Mouse (Mus musculus): ENCODE results near the gene Shd. TPM values are rescaled to one million over a fixed set of nuclear protein-coding genes. Genes with fewer than 3 reads are reported as not detected.

Gene Shd
- total RNA-seq, 2 experiments from 2014 or later, result 30.9 to 34.4 TPM

GRCm38 (mm10) chr17:55999794-56000499 is 29.7 kb downstream of the Shd start:
- intact Hi-C loops (cut with DNase I), result no loop called here
- DNase-seq (ENCODE audit: low spot score in 2 of 2), result no peak

GRCm38 (mm10) chr17:56003000-56003399 is 32.7 kb downstream of the Shd start:
- no peak for DNase-seq (ENCODE audit: low spot score in 2 of 2)
- intact Hi-C loops (cut with DNase I), result no loop called here

- intact Hi-C loops (cut with DNase I), result loop anchor here (5.0 kb wide), 1 partner anchor 303 kb away; no protein-coding TSS in a partner anchor
- no peak for DNase-seq (ENCODE audit: low spot score in 2 of 2)
Observed at GRCm38 (mm10) chr17:56005415-56006061, 35.3 kb downstream of the Shd start, which contains the start of the genes Stap2 and Mpnd. Gene Stap2 (minus strand): TSS chr17:56005584. Gene Mpnd (plus strand): TSS chr17:56005711.

- intact Hi-C loops (cut with DNase I), result loop anchor here (5.0 kb wide), 1 partner anchor 305 kb away; no protein-coding TSS in a partner anchor
Observed at GRCm38 (mm10) chr17:56006956-56007355, 36.7 kb downstream of the Shd start.

GRCm38 (mm10) chr17:56007444-56008355 is 37.4 kb downstream of the Shd start:
- intact Hi-C loops (cut with DNase I), result loop anchor here (5.0 kb wide), 1 partner anchor 305 kb away; no protein-coding TSS in a partner anchor
- no peak for DNase-seq (ENCODE audit: low spot score in 2 of 2)

More at GRCm38 (mm10) chr17:56006956-56007355, 36.7 kb downstream of the Shd start:
- DNase-seq (ENCODE audit: low spot score in 2 of 2), result no peak

- intact Hi-C loops (cut with DNase I), result loop anchor here (1.0 to 5.0 kb wide), 2 partner anchors 28 to 306 kb away; partner anchors contain the start of gene Sh3gl1
- DNase-seq (ENCODE audit: low spot score in 2 of 2), result peak; percentile 94 to 98
Observed at GRCm38 (mm10) chr17:56008356-56009087, 38.3 kb downstream of the Shd start.

- intact Hi-C loops (cut with DNase I), result loop anchor here (1.0 to 5.0 kb wide), 2 partner anchors 27 to 307 kb away; partner anchors contain the start of gene Sh3gl1
- DNase-seq (ENCODE audit: low spot score in 2 of 2), result peak; percentile 92 to 96
Observed at GRCm38 (mm10) chr17:56009088-56009961, 39.1 kb downstream of the Shd start.

GRCm38 (mm10) chr17:56009962-56010240 is 39.6 kb downstream of the Shd start:
- intact Hi-C loops (cut with DNase I), result loop anchor here (1.0 to 5.0 kb wide), 3 partner anchors 26 to 308 kb away; partner anchors contain the start of gene Sh3gl1

GRCm38 (mm10) chr17:56010255-56010654 is 40.0 kb downstream of the Shd start:
- intact Hi-C loops (cut with DNase I), result loop anchor here (2.0 kb wide), 1 partner anchor 33 kb away; no protein-coding TSS in a partner anchor
- DNase-seq (ENCODE audit: low spot score in 2 of 2), result no peak

More at GRCm38 (mm10) chr17:56009962-56010240, 39.6 kb downstream of the Shd start:
- DNase-seq (ENCODE audit: low spot score in 2 of 2), result no peak

- intact Hi-C loops (cut with DNase I), result loop anchor here (2.0 kb wide), 1 partner anchor 34 kb away; no protein-coding TSS in a partner anchor
- DNase-seq (ENCODE audit: low spot score in 2 of 2), result peak; percentile 56 to 66
Observed at GRCm38 (mm10) chr17:56010681-56011080, 40.4 kb downstream of the Shd start.

GRCm38 (mm10) chr17:56011441-56011840 is 41.2 kb downstream of the Shd start:
- no peak for DNase-seq (ENCODE audit: low spot score in 2 of 2)
- intact Hi-C loops (cut with DNase I), result loop anchor here (2.0 kb wide), 1 partner anchor 35 kb away; no protein-coding TSS in a partner anchor

GRCm38 (mm10) chr17:56015293-56015692 is 45.0 kb downstream of the Shd start:
- no peak for DNase-seq (ENCODE audit: low spot score in 2 of 2)
- intact Hi-C loops (cut with DNase I), result no loop called here

- no peak for DNase-seq (ENCODE audit: low spot score in 2 of 2)
- intact Hi-C loops (cut with DNase I), result no loop called here
Observed at GRCm38 (mm10) chr17:56016382-56016781, 46.1 kb downstream of the Shd start.

- DNase-seq (ENCODE audit: low spot score in 2 of 2), result no peak
Observed at GRCm38 (mm10) chr17:56016793-56017785, 46.8 kb downstream of the Shd start.

GRCm38 (mm10) chr17:56017848-56018247 is 47.6 kb downstream of the Shd start:
- intact Hi-C loops (cut with DNase I), result no loop called here
- no peak for DNase-seq (ENCODE audit: low spot score in 2 of 2)

More at GRCm38 (mm10) chr17:56016793-56017785, 46.8 kb downstream of the Shd start:
- intact Hi-C loops (cut with DNase I), result no loop called here

GRCm38 (mm10) chr17:56018347-56019131 is 48.3 kb downstream of the Shd start:
- intact Hi-C loops (cut with DNase I), result no loop called here
- peak; percentile 66 to 73 for DNase-seq (ENCODE audit: low spot score in 2 of 2)
